Mouse (Mus musculus) layer of hippocampus, postnatal 36 days (tissue): ENCODE measurements at regions not wholly inside any gene's neighbourhood (a gene's known extent, or its start where the extent isn't known, plus 50 kb on each side); places are given as distances from the start of the nearest gene placed in this dataset.

Experiments used
- DNase-seq, 2 experiments: peaks; one replicate each; pipeline ENCODE4 v3.0.0; 2022

DNA sequence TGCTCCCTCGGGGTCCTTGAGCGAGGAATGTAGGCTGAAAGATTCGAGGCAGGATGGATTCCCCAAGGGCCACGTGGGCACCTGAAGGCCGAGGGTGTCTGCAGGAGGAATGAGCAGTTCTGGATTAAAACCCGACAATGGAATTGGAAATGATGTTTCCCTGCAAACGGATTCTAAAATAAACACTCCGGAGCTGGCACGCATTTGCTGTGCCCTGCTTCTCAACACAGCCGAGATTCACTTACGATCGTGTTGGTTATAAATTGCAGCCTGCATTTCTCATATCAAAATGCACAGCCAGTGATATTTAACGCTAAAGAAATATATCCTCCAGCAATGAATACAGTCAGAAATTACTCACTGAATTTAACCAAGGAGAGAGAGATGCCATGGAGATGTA lies 169.4 kb upstream of the Fam19a5 start:
- no peak for DNase-seq

- DNase-seq, result no peak
Observed at GRCm38 (mm10) chr15:87375596-87376194, 168.4 kb upstream of the Fam19a5 start.

- DNase-seq, result no peak
Observed at GRCm38 (mm10) chr15:87383551-87384265, 160.4 kb upstream of the Fam19a5 start.

DNA sequence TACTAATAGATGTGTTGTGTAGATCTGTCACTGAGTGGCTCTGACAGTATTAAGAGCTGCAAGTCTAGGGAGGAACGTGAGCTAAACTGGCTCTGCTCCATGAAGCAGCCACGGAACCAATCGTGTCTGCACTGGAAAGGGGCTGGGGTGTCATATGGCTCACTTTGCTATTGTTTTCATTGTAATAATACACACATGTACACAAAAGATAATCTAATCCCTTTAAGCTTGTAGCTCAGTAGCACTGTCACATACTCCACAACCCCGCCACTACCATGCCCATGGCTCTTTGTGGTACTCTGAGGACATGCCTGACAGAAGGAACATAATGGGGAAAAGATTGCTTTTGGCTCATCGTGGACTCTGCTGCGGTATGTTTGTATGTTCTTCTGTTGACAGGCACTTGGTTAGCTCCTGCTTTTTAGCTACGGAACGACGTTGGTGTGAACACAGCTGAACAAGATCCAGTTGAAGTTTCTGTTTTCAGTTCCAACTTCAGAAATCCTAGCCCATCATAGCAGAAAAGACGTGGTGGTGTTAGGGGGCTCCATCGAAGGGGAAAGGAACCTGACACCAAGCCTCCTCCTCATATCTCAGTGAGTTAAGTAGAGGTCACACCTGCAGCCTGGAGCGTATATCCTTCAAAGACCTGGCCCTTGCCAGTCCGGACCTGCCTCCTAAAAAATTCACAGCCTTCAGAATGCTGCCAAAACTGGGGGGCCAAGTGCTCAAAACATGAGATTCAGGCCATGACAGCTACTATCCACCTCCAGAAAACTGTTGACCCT lies 159.6 kb upstream of the Fam19a5 start:
- no peak for DNase-seq

DNA sequence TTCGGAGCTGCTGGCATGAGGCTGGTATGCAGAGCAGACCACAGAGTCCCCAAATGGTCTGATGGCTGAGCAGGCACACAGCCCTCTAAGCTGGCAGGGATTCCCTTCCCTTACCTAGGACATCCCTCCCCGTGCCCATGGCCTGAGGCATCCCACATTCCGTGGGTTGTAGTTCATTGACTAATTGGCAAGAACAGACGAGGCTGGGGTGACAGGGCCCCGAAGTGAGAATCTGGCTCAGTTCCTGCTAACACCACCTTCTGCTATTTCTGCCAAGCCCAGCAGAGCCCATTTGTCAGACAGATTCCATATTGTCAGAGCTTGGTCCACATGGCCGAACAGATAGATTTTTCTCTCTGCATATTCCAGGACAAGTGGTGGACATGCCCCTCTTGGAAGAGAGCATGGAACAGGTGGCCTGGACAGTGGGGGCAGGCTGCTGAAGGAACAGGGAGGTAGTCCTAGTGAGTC lies 157.6 kb upstream of the Fam19a5 start:
- no peak for DNase-seq

GRCm38 (mm10) chr15:87391395-87391794 lies 152.7 kb upstream of the Fam19a5 start:
- no peak for DNase-seq

GRCm38 (mm10) chr15:87398396-87398795 lies 145.7 kb upstream of the Fam19a5 start:
- DNase-seq, result no peak

DNA sequence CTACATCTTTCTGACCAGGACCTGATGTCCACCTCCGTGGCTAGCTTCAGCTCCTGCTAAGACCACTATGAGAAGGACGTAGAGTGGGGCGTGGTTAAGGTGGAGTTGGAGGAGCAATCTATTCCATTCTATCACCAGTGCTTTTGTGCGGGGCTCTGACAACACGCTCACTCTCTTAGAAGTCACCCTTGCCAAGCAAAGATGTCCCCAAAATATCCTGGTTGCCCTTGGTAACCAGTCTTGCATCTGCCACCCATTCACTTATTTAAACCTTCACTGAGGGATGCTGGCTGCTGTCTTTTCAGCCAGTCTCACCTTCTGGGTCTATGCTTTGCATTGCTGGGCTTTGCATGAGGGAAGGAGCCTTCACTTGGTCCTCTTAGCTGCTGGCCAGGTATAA lies 138.4 kb upstream of the Fam19a5 start:
- peak; percentile 9 to 14 for DNase-seq

GRCm38 (mm10) chr15:87411978-87412377 lies 132.1 kb upstream of the Fam19a5 start:
- no peak for DNase-seq

DNA sequence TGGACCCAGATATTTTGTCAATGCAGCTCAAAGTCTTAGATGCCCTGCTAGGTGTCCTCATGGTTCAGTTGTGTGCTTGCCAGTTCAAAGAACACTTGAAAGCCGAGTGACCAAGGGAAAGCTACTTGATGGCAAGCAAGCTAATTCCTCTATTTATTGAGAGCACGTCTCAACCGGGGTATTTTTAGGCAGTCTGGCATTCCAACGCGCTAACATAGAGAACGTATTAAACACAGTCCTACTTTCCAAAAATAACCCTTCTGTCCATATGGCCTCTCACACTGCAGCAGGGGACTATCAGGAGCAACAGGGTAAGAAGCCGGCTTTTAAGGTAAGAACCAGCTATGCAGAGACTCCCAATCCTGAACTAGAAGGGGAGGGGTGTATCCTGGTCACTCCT lies 128.1 kb upstream of the Fam19a5 start:
- no peak for DNase-seq

DNA sequence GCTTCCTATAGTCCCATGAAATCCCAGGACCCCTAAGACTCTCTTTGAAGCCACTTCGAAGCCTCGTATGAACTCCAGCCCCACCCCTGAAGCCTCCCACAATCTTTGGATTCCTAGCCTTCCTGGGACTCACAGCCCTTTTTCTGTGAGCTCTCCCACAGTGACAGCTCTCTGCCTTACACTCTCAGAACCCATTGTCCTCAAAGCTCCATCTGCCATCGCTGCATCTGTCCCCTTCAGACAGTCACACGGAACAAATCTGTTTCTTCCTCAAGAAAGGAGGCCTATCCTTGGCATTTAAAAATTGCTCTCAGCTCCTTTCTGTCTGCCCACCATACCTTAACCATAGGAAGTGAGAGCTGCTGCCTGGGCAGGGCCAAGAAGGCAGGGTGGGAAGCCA lies 122.4 kb upstream of the Fam19a5 start:
- DNase-seq, result peak; percentile 45 to 46

DNA sequence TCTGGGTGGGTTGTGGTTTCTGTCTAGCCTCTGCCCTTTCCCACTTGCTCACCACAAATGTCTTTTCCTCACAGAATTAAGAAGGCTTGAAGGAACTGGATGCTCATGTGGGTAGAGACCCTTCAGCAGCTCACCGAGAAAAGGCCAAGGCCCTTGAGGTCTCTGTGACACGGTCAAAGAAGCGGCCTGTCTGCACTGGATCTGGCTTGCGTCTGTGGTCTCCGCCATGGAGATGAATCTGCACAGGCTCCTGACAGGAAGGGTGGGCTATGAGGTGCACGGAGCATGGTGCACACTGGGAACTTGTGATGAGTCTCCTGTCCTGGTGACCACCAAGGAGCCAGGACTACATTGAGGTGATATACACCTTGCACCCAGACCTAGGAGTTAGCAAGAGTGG lies 110.8 kb upstream of the Fam19a5 start:
- no peak for DNase-seq

DNA sequence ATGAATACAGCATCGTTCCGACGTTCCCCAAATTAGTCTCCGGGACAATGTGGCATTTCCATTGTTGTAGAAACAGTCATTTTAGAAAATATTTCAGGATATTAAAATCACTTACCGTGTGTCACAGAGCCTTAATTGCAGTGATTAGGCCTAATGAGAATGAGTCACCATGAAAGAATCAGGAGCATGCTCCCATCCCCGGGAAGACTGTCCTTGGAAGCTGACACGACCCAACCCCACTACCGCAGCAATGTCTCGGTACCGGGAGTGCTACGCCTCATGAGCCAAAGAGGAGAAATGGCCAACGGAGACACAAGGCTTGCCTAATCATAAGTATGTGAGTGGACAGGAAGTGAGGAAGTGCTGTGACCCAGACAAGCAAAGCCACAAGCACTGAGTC lies 110.2 kb upstream of the Fam19a5 start:
- DNase-seq, result no peak

GRCm38 (mm10) chr15:87435566-87435965 lies 108.5 kb upstream of the Fam19a5 start:
- DNase-seq, result no peak

DNA sequence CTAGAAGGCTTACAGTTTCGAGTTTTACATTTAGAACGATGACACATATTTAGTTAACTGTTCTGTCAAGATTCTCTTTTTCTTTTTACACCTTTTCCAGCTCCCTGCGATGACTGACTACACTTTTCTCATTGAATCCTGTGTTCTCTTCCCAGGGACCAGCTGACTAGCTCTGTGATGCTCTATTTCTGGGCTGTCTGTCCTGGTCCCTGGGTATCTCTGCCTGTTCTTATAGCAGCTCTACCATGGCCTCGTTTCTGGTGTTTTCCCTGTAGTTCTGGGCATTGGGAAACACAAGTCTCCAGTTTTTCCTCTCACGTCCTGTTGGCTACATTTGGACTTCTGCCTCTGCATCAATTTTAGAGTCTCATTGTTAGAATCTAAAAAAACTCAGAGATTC lies 106.5 kb upstream of the Fam19a5 start:
- no peak for DNase-seq

DNA sequence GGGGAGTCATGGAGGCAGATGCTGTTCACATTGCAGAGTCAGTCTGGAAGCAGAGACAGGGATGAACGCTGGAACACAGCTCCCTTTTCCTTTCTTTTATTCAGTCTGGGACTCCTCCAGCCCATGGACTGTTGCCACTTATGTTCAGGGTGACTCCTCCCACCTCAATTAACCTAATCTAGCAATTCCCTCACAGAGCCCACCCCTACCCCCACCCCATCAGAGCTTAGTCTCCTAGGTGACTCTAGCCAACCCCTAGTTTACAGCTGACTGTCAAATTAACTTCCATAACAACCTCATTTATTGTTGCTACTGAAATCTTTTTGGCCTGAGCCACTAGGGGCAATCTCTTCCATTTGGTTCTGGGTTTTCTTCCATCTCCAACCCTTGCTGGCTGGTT lies 85.2 kb upstream of the Fam19a5 start:
- no peak for DNase-seq

DNA sequence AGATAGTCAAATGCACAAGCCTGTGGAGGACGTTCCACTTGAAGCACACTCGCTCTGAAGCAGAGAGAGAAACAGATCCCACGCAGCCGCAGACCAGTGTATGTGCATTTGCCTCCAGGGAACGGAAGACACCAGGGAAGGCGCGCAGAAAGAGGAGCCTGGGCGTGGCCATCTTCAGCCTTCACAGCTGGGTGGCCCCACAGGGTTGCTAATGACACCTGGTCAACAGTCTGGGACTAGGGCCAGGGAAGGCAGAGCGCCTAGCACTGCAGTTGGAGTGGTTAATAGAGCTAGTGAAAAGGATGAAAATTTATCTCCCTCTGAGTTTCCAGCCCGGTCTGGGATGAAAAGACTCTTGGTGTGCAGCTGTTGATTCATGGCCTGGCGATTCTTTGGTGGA lies 67.9 kb upstream of the Fam19a5 start:
- no peak for DNase-seq

DNA sequence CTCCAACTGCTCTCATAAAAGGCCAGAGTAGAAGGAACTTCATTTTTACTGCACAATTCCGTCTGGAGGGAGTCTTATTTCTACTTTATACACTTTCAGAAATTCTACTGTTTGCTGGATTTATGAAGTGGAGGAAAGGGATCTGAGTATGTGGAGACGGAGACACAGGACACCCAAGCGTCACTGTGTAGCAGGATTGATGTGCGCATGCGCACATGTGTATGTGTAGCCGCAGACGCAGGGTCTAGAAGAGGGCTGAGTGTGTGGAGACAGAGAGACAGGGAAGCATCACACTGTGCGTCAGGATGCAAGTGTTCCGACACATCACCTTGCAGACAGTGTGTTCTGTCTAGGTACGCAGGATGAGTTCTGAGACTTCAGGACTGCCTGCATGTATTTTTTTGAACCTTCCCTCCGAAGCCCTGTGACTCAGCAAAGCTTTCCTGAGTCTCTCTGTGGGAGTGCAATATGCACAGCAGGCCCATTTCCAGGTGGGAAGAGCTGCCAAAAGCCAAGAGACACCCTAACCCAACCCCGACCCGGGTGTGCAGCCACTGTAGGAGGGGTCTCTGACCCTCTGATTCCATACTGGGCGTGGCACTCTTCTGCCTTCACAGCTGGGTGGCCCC lies 67.1 kb upstream of the Fam19a5 start:
- no peak for DNase-seq

GRCm38 (mm10) chr15:87480758-87481157 lies 63.3 kb upstream of the Fam19a5 start:
- no peak for DNase-seq
